Mouse (Mus musculus): ENCODE measurements around the gene Heatr6. TPM values are rescaled to one million over a fixed set of nuclear protein-coding genes. Genes with fewer than 3 reads are reported as not detected.
A peak's percentile ranks its signal among the peaks of the same experiment; 100 is the strongest.

The Heatr6 gene
- total RNA-seq, 2 experiments from 2014 or later, result 15.0 to 20.8 TPM

- no peak for DNase-seq (ENCODE audit: extremely low spot score in 1 of 2, low spot score in 1 of 2)
Observed at GRCm38 (mm10) chr11:83796980-83797608, 43.6 kb downstream of the Heatr6 start.

GRCm38 (mm10) chr11:83799871-83800430 is 46.5 kb downstream of the Heatr6 start:
- DNase-seq (ENCODE audit: extremely low spot score in 1 of 2, low spot score in 1 of 2), result no peak

- DNase-seq (ENCODE audit: extremely low spot score in 1 of 2, low spot score in 1 of 2), result peak in 1 of 2 experiments; percentile 16
Observed at GRCm38 (mm10) chr11:83802166-83802565, 48.7 kb downstream of the Heatr6 start.

- DNase-seq (ENCODE audit: extremely low spot score in 1 of 2, low spot score in 1 of 2), result no peak
Observed at GRCm38 (mm10) chr11:83802581-83802980, 49.1 kb downstream of the Heatr6 start.

GRCm38 (mm10) chr11:83810441-83810840 is 56.9 kb downstream of the Heatr6 start:
- no peak for DNase-seq (ENCODE audit: extremely low spot score in 1 of 2, low spot score in 1 of 2)

- DNase-seq (ENCODE audit: extremely low spot score in 1 of 2, low spot score in 1 of 2), result no peak
Observed at GRCm38 (mm10) chr11:83815191-83815590, 61.7 kb downstream of the Heatr6 start.

GRCm38 (mm10) chr11:83815628-83816027 is 62.1 kb downstream of the Heatr6 start:
- peak; percentile 35 to 80 for DNase-seq (ENCODE audit: extremely low spot score in 1 of 2, low spot score in 1 of 2)

GRCm38 (mm10) chr11:83817048-83817447 is 63.6 kb downstream of the Heatr6 start:
- DNase-seq (ENCODE audit: extremely low spot score in 1 of 2, low spot score in 1 of 2), result no peak

- no peak for DNase-seq (ENCODE audit: extremely low spot score in 1 of 2, low spot score in 1 of 2)
Observed at GRCm38 (mm10) chr11:83817994-83818393, 64.5 kb downstream of the Heatr6 start.

GRCm38 (mm10) chr11:83818591-83819127 is 65.2 kb downstream of the Heatr6 start:
- no peak for DNase-seq (ENCODE audit: extremely low spot score in 1 of 2, low spot score in 1 of 2)

- DNase-seq (ENCODE audit: extremely low spot score in 1 of 2, low spot score in 1 of 2), result no peak
Observed at GRCm38 (mm10) chr11:83819806-83820483, 66.4 kb downstream of the Heatr6 start.

- DNase-seq (ENCODE audit: extremely low spot score in 1 of 2, low spot score in 1 of 2), result no peak
Observed at GRCm38 (mm10) chr11:83826142-83826541, 72.6 kb downstream of the Heatr6 start.

GRCm38 (mm10) chr11:83828553-83829142 is 75.2 kb downstream of the Heatr6 start:
- no peak for DNase-seq (ENCODE audit: extremely low spot score in 1 of 2, low spot score in 1 of 2)

- DNase-seq (ENCODE audit: extremely low spot score in 1 of 2, low spot score in 1 of 2), result no peak
Observed at GRCm38 (mm10) chr11:83832389-83832788, 78.9 kb downstream of the Heatr6 start.

Other genes starting within 250 kb of the Heatr6 start
- gene Heatr9, start 231.5 kb upstream of the Heatr6 start, total RNA-seq (2021), result not detected
- not detected for gene Ccl5, start 223.2 kb upstream of the Heatr6 start, total RNA-seq (2021)
- gene Ccl9, start 175.1 kb upstream of the Heatr6 start, total RNA-seq (2021), result 1 to 10 TPM; 3.9 to 5.1 TPM
- gene Ccl6, start 160.6 kb upstream of the Heatr6 start, total RNA-seq (2021), result 1 to 10 TPM; 1.7 to 2.5 TPM
- gene Rpl9-ps1, start 108.1 kb upstream of the Heatr6 start, total RNA-seq (2021), result not detected
- gene Ccl3, start 104.3 kb upstream of the Heatr6 start, total RNA-seq (2021), result not detected
- not detected for gene Ccl4, start 91.1 kb upstream of the Heatr6 start, total RNA-seq (2021)
- not detected for gene Wfdc17, start 49.7 kb upstream of the Heatr6 start, total RNA-seq (2021)
- not detected for gene Wfdc18, start 44.7 kb upstream of the Heatr6 start, total RNA-seq (2021)
- gene Wfdc21, start 6.8 kb upstream of the Heatr6 start, total RNA-seq (2021), result not detected
- gene Hnf1b, start 96.4 kb downstream of the Heatr6 start, total RNA-seq (2021), result under 1 TPM; 0.12 to 0.16 TPM
- 10 to 100 TPM; 12.8 to 13.3 TPM for gene Ddx52, start 188.4 kb downstream of the Heatr6 start, total RNA-seq (2021)
- gene Synrg, start 210.7 kb downstream of the Heatr6 start, total RNA-seq (2021), result 10 to 100 TPM; 63.8 to 65.3 TPM